Mouse (Mus musculus): ENCODE measurements around the gene Ercc2. TPM values are rescaled to one million over a fixed set of nuclear protein-coding genes. Genes with fewer than 3 reads are reported as not detected.

Gene Ercc2
- polyA plus RNA-seq, 1 experiment from 2014 or later = 22.8 TPM

GRCm38 (mm10) chr7:19441448-19442091, 59.8 kb downstream of the Ercc2 start:
- no peak overlapping the region for H3K4me3 ChIP-seq
- WGBS = 87% methylated on average over 9 of the region's 9 CpGs
- peaks cover 74% of the 10 kb centered on the region for H3K36me3 ChIP-seq
- no peak overlapping the region for H3K27ac ChIP-seq (replicated peaks)
- H3K4me2 ChIP-seq (replicated peaks) = no peak overlapping the region
- H3K9me3 ChIP-seq = no peaks in the 10 kb centered on the region
- ATAC-seq (replicated peaks) = no peak
- H3K27me3 ChIP-seq = no peaks in the 10 kb centered on the region
- no peaks in the 10 kb centered on the region for H3K4me1 ChIP-seq
- no peak overlapping the region for H3K9ac ChIP-seq (replicated peaks)

- 43% methylated on average over 3 of the region's 3 CpGs for WGBS
Measured at GRCm38 (mm10) chr7:19443344-19443743, 61.5 kb downstream of the Ercc2 start.

GRCm38 (mm10) chr7:19444801-19445200, 63.0 kb downstream of the Ercc2 start:
- Histone ChIP-seq H3K4me3 (no peak overlapping the region), H3K4me2 (replicated peaks) (no peak overlapping the region), H3K9me3 (no peaks in the 10 kb centered on the region), H3K36me3 (peaks cover 69% of the 10 kb centered on the region), H3K9ac (replicated peaks) (no peak overlapping the region), H3K4me1 (no peaks in the 10 kb centered on the region), H3K27ac (replicated peaks) (no peak overlapping the region), H3K27me3 (no peaks in the 10 kb centered on the region)
- ATAC-seq (replicated peaks) = no peak
- WGBS = 86% methylated on average over 12 of the region's 12 CpGs

More at GRCm38 (mm10) chr7:19443344-19443743, 61.5 kb downstream of the Ercc2 start:
- Histone ChIP-seq H3K27me3 (no peaks in the 10 kb centered on the region), H3K4me3 (no peak overlapping the region), H3K9ac (replicated peaks) (no peak overlapping the region), H3K4me1 (no peaks in the 10 kb centered on the region), H3K36me3 (peaks cover 68% of the 10 kb centered on the region), H3K9me3 (no peaks in the 10 kb centered on the region), H3K27ac (replicated peaks) (no peak overlapping the region), H3K4me2 (replicated peaks) (no peak overlapping the region)
- 0 out of 2 replicates have a peak, but pooled peaks have one; percentile 18 for ATAC-seq (replicated peaks)

MicroRNAs within 50 kb of the gene (microRNA counts, 519-probe panel; counts per million panel counts)
- not detected for microRNA mmu-miR-343

Small RNAs within 50 kb of the gene (microRNA-seq; reads per million reads assigned to microRNA genes)
- gene Mir343 = not detected

Other genes starting within 250 kb of the Ercc2 start
- 18.7 and 19.4 TPM in 2 replicates for gene Qpctl, start 232.7 kb upstream of the Ercc2 start, polyA plus RNA-seq (2015; fragmentation: Nextera tagmentation; extraction: Ambion mirVana)
- gene Snrpd2, start 232.3 kb upstream of the Ercc2 start, polyA plus RNA-seq (2015; fragmentation: Nextera tagmentation; extraction: Ambion mirVana) = 135 and 143 TPM in 2 replicates
- 18.1 and 20.0 TPM in 2 replicates for gene Gipr, start 215.9 kb upstream of the Ercc2 start, polyA plus RNA-seq (2015; fragmentation: Nextera tagmentation; extraction: Ambion mirVana)
- 8.2 and 12.5 TPM in 2 replicates for gene Eml2, start 205.6 kb upstream of the Ercc2 start, polyA plus RNA-seq (2015; fragmentation: Nextera tagmentation; extraction: Ambion mirVana)
- gene Gpr4, start 169.5 kb upstream of the Ercc2 start, polyA plus RNA-seq (2015; fragmentation: Nextera tagmentation; extraction: Ambion mirVana) = 2.2 and 2.4 TPM in 2 replicates
- 40.6 and 44.5 TPM in 2 replicates for gene Opa3, start 153.7 kb upstream of the Ercc2 start, polyA plus RNA-seq (2015; fragmentation: Nextera tagmentation; extraction: Ambion mirVana)
- gene Vasp, start 110.2 kb upstream of the Ercc2 start, polyA plus RNA-seq (2015; fragmentation: Nextera tagmentation; extraction: Ambion mirVana) = 37.6 and 39.5 TPM in 2 replicates
- gene Ppm1n, start 101.9 kb upstream of the Ercc2 start, polyA plus RNA-seq (2015; fragmentation: Nextera tagmentation; extraction: Ambion mirVana) = 0.19 and 0.31 TPM in 2 replicates
- gene Rtn2, start 99.4 kb upstream of the Ercc2 start, polyA plus RNA-seq (2015; fragmentation: Nextera tagmentation; extraction: Ambion mirVana) = 123 and 127 TPM in 2 replicates
- 0.11 TPM in 2 replicates for gene Fosb, start 72.0 kb upstream of the Ercc2 start, polyA plus RNA-seq (2015; fragmentation: Nextera tagmentation; extraction: Ambion mirVana)
- 94.6 and 95.4 TPM in 2 replicates for gene Ercc1, start 37.2 kb upstream of the Ercc2 start, polyA plus RNA-seq (2015; fragmentation: Nextera tagmentation; extraction: Ambion mirVana)
- 23.9 and 24.0 TPM in 2 replicates for gene Cd3eap, start 22.5 kb upstream of the Ercc2 start, polyA plus RNA-seq (2015; fragmentation: Nextera tagmentation; extraction: Ambion mirVana)
- 2.6 and 2.7 TPM in 2 replicates for gene Ppp1r13l, start 22.3 kb upstream of the Ercc2 start, polyA plus RNA-seq (2015; fragmentation: Nextera tagmentation; extraction: Ambion mirVana)
- gene Klc3, start 22.1 kb downstream of the Ercc2 start, polyA plus RNA-seq (2015; fragmentation: Nextera tagmentation; extraction: Ambion mirVana) = 2.2 and 2.3 TPM in 2 replicates
- 0.19 and 0.31 TPM in 2 replicates for gene Ckm, start 22.8 kb downstream of the Ercc2 start, polyA plus RNA-seq (2015; fragmentation: Nextera tagmentation; extraction: Ambion mirVana)
- 18.3 and 18.8 TPM in 2 replicates for gene Mark4, start 76.8 kb downstream of the Ercc2 start, polyA plus RNA-seq (2015; fragmentation: Nextera tagmentation; extraction: Ambion mirVana)
- 0.17 and 0.29 TPM in 2 replicates for gene Exoc3l2, start 81.3 kb downstream of the Ercc2 start, polyA plus RNA-seq (2015; fragmentation: Nextera tagmentation; extraction: Ambion mirVana)
- 4.9 and 5.4 TPM in 2 replicates for gene Bloc1s3, start 126.4 kb downstream of the Ercc2 start, polyA plus RNA-seq (2015; fragmentation: Nextera tagmentation; extraction: Ambion mirVana)
- gene Trappc6a, start 126.4 kb downstream of the Ercc2 start, polyA plus RNA-seq (2015; fragmentation: Nextera tagmentation; extraction: Ambion mirVana) = 35.3 and 43.0 TPM in 2 replicates
- gene Nkpd1, start 135.8 kb downstream of the Ercc2 start, polyA plus RNA-seq (2015; fragmentation: Nextera tagmentation; extraction: Ambion mirVana) = 0.66 and 0.75 TPM in 2 replicates
- 37.8 and 40.5 TPM in 2 replicates for gene Ppp1r37, start 181.1 kb downstream of the Ercc2 start, polyA plus RNA-seq (2015; fragmentation: Nextera tagmentation; extraction: Ambion mirVana)
- 0.19 and 0.57 TPM in 2 replicates for gene Zfp296, start 195.3 kb downstream of the Ercc2 start, polyA plus RNA-seq (2015; fragmentation: Nextera tagmentation; extraction: Ambion mirVana)
- gene Gemin7, start 195.6 kb downstream of the Ercc2 start, polyA plus RNA-seq (2015; fragmentation: Nextera tagmentation; extraction: Ambion mirVana) = 124 and 127 TPM in 2 replicates
- gene Clasrp, start 222.5 kb downstream of the Ercc2 start, polyA plus RNA-seq (2015; fragmentation: Nextera tagmentation; extraction: Ambion mirVana) = 61.3 and 64.9 TPM in 2 replicates
- gene Relb, start 247.4 kb downstream of the Ercc2 start, polyA plus RNA-seq (2015; fragmentation: Nextera tagmentation; extraction: Ambion mirVana) = 2.6 and 2.7 TPM in 2 replicates